Mouse (Mus musculus) hindbrain, embryonic 13.5 days (tissue): ENCODE results near the gene Dennd6b. TPM values are rescaled to one million over a fixed set of nuclear protein-coding genes. Genes with fewer than 3 reads are reported as not detected.

Experiments
- ATAC-seq: fragments of 200-750 bp; cut with Nextera tagmentation; 2 replicates; pipeline ENCODE4 v1.8.0; 2017; ENCODE audit warnings: moderate TSS enrichment; ENCODE audit not compliant: low FRiP score
- H3K27ac ChIP-seq: fragments of 300-500 bp; sonication (generic); 2 replicates; pipeline ENCODE4 v1.5.1; 2015; ENCODE audit warnings: inconsistent platforms, mild to moderate bottlenecking, moderate library complexity
- H3K27me3 ChIP-seq: fragments of 300-500 bp; sonication (generic); 2 replicates; pipeline ENCODE4 v1.6.1; 2015; ENCODE audit warnings: mild to moderate bottlenecking, inconsistent platforms
- H3K36me3 ChIP-seq: fragments of 300-500 bp; sonication (generic); 2 replicates; pipeline ENCODE4 v1.6.1; 2015; ENCODE audit warnings: mild to moderate bottlenecking, inconsistent platforms
- H3K4me1 ChIP-seq: fragments of 300-500 bp; sonication (generic); replicated peaks from 2 replicates; pipeline ENCODE4 v1.6.1; 2015; ENCODE audit warnings: inconsistent platforms
- H3K4me2 ChIP-seq: fragments of 300-500 bp; sonication (generic); 2 replicates; pipeline ENCODE4 v1.6.1; 2015; ENCODE audit warnings: inconsistent platforms, mild to moderate bottlenecking, moderate library complexity
- H3K4me3 ChIP-seq: fragments of 300-500 bp; sonication (generic); 2 replicates; pipeline ENCODE4 v1.5.1; 2015; ENCODE audit warnings: mild to moderate bottlenecking, inconsistent platforms
- H3K9ac ChIP-seq: fragments of 300-500 bp; sonication (generic); 2 replicates; pipeline ENCODE4 v1.6.1; 2015; ENCODE audit warnings: mild to moderate bottlenecking, inconsistent platforms
- H3K9me3 ChIP-seq: fragments of 300-500 bp; sonication (generic); 2 replicates; pipeline ENCODE4 v1.6.1; 2016; ENCODE audit warnings: inconsistent platforms
- WGBS: fragments of 180-500 bp; shearing (Covaris S2); methylation state at CpG from one replicate; pipeline ENCODE4 v1.1.7; 2015; 5-methylcytosine and 5-hydroxymethylcytosine counted together
- microRNA-seq: library from miRNA; unstranded; fragments of <30 nt; microRNA quantifications from one replicate; pipeline ENCODE4, GENCODE M21; 2016
- polyA plus RNA-seq: library from polyadenylated mRNA; unstranded; fragments of >200 nt; fragmentation: Nextera tagmentation; extraction: Ambion mirVana; gene quantifications from 2 replicates; pipeline ENCODE4 v1.2.1, GENCODE M21; 2015

Gene Dennd6b
- polyA plus RNA-seq, 1 experiment from 2014 or later = 75.1 TPM

- peak overlapping the region; percentile 77 for H3K9ac ChIP-seq
- H3K4me3 ChIP-seq = peak overlapping the region; percentile 51
- peaks cover 21% of the 10 kb centered on the region for H3K4me1 ChIP-seq
- H3K27ac ChIP-seq = no peak overlapping the region
- ATAC-seq = peak; percentile 33
- H3K27me3 ChIP-seq = peaks cover 22% of the 10 kb centered on the region
- H3K36me3 ChIP-seq = peaks cover 26% of the 10 kb centered on the region
- H3K9me3 ChIP-seq = no peaks in the 10 kb centered on the region
- under 1% methylated on average over 53 of the region's 53 CpGs for WGBS
- H3K4me2 ChIP-seq = peak overlapping the region; percentile 97
Observed at GRCm38 (mm10) chr15:89140048-89140658, 56.1 kb downstream of the Dennd6b start.

DNA sequence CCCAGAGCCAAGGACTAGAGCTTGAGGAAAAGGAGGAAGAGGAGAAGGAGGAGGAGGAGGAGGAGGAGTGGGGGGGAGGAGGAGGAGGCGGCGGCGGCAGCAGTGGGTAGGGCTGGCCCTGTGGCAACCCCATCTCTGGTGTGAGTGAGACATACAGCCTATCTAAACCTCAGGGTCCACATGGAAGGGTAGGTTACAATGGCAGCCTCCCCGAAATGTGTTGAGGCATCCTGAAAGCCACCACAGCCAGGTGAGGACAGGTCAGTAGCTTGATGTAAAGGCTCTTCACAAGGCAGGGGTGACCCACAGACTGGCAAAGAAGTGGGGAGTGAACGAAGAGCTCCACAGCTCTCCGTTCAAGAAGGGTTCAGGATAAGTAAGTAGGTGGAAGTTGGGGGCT is 57.8 kb downstream of the Dennd6b start:
- Histone ChIP-seq H3K27ac (no peak overlapping the region), H3K27me3 (peaks cover 22% of the 10 kb centered on the region), H3K4me1 (peaks cover 21% of the 10 kb centered on the region), H3K4me3 (no peak overlapping the region), H3K36me3 (peaks cover 10% of the 10 kb centered on the region), H3K9me3 (no peaks in the 10 kb centered on the region), H3K4me2 (no peak overlapping the region), H3K9ac (no peak overlapping the region)
- no peak for ATAC-seq
- WGBS = 96% methylated on average over 6 of the region's 6 CpGs

DNA sequence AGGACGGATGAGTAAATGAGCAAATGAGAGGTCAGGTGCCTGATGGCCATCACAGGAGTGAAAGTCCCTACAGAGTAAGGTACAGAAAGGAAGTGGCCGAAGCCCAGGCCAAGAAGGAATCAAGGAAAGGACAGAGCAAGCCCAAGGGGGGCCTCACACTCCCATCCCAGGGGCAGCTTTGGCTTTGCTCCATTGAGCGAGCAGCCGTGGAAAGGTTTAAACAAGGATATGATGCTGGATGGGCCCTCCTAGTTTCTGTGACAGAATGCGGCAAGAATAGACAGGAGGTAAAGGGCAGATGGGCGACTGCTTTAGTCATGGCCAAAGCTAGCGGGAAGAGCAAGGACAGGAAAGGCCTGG is 58.3 kb downstream of the Dennd6b start:
- WGBS = 90% methylated on average over 7 of the region's 7 CpGs

GRCm38 (mm10) chr15:89137378-89138045 is 58.8 kb downstream of the Dennd6b start:
- no peak overlapping the region for H3K4me3 ChIP-seq
- H3K36me3 ChIP-seq = peaks cover 2% of the 10 kb centered on the region; the same call in 1 of the 2 replicates
- H3K4me2 ChIP-seq = no peak overlapping the region
- H3K27me3 ChIP-seq = peaks cover 22% of the 10 kb centered on the region
- 73% methylated on average over 11 of the region's 11 CpGs for WGBS
- peaks cover 21% of the 10 kb centered on the region for H3K4me1 ChIP-seq
- H3K9ac ChIP-seq = peak overlapping the region; percentile 8; the same call in 1 of the 2 replicates
- H3K27ac ChIP-seq = no peak overlapping the region
- no peak for ATAC-seq
- H3K9me3 ChIP-seq = no peaks in the 10 kb centered on the region

More for the DNA sequence above, 58.3 kb downstream of the Dennd6b start:
- Histone ChIP-seq H3K4me1 (peaks cover 21% of the 10 kb centered on the region), H3K9me3 (no peaks in the 10 kb centered on the region), H3K36me3 (peaks cover 5% of the 10 kb centered on the region; the same call in 1 of the 2 replicates), H3K4me3 (no peak overlapping the region), H3K27me3 (peaks cover 22% of the 10 kb centered on the region), H3K27ac (no peak overlapping the region), H3K4me2 (no peak overlapping the region), H3K9ac (no peak overlapping the region)
- no peak for ATAC-seq

DNA sequence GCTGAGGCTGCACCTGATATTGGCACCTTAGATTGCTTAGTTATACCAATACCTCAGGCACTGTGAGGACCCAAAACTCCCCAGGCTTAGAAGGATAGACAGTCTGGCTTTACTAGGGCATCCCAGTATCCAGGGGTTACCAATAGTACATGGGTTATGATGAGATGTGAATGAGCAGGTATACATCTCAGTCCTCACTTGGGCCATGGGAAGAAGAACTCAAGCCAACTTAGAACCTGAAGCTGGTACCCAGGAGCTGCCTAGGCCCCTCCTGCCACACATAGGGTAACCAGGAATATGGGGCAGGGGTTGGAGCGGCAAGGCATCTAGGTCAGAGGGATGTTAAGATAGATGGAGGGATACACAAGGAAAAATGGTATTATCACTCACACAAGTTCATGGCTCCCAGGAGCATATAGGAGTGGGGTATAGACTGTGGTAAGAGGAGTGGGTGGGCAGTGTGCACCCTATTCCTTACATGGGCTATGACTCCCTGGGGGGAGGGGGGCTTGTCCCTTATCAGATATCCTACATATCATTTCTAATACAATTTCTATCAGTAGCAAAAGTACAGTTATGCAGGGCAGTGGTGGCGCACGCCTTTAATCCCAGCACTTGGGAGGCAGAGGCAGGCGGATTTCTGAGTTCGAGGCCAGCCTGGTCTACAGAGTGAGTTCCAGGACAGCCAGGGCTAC is 59.7 kb downstream of the Dennd6b start:
- WGBS = 97% methylated on average over 5 of the region's 5 CpGs
- Histone ChIP-seq H3K4me2 (no peak overlapping the region), H3K36me3 (peaks cover 7% of the 10 kb centered on the region), H3K27ac (no peak overlapping the region), H3K4me3 (no peak overlapping the region), H3K4me1 (peaks cover 21% of the 10 kb centered on the region), H3K9ac (no peak overlapping the region), H3K9me3 (no peaks in the 10 kb centered on the region), H3K27me3 (peaks cover 21% of the 10 kb centered on the region)
- no peak for ATAC-seq

Small RNA genes within 50 kb of the gene (microRNA-seq; reads per million reads assigned to microRNA genes)
- gene Mir6958 (6.3 reads per million, percentile 19 among the genes with 10 or more reads in this experiment), gene Mir7118 (0.70 reads per million)

Other genes starting within 250 kb of the Dennd6b start
- gene Ttll8, start 242.1 kb downstream of the Dennd6b start, polyA plus RNA-seq = not detected in 2 replicates
- gene Mlc1, start 217.5 kb downstream of the Dennd6b start, polyA plus RNA-seq = 8.2 and 11.8 TPM in 2 replicates
- gene Mov10l1, start 213.6 kb downstream of the Dennd6b start, polyA plus RNA-seq = not detected in 2 replicates
- gene Panx2, start 136.8 kb downstream of the Dennd6b start, polyA plus RNA-seq = 3.8 and 4.1 TPM in 2 replicates
- 38.8 and 39.5 TPM in 2 replicates for gene Trabd, start 121.4 kb downstream of the Dennd6b start, polyA plus RNA-seq
- gene Selenoo, start 107.4 kb downstream of the Dennd6b start, polyA plus RNA-seq = 19.9 and 20.7 TPM in 2 replicates
- gene Tubgcp6, start 73.4 kb downstream of the Dennd6b start, polyA plus RNA-seq = 17.5 and 18.9 TPM in 2 replicates
- 24.3 and 24.5 TPM in 2 replicates for gene Hdac10, start 67.8 kb downstream of the Dennd6b start, polyA plus RNA-seq
- gene Mapk12, start 55.8 kb downstream of the Dennd6b start, polyA plus RNA-seq = 5.9 and 7.1 TPM in 2 replicates
- 36.1 and 36.5 TPM in 2 replicates for gene Mapk11, start 46.9 kb downstream of the Dennd6b start, polyA plus RNA-seq
- 99.2 and 104 TPM in 2 replicates for gene Plxnb2, start 15.7 kb downstream of the Dennd6b start, polyA plus RNA-seq
- 82.8 and 87.3 TPM in 2 replicates for gene Ppp6r2, start 15.1 kb upstream of the Dennd6b start, polyA plus RNA-seq
- gene Sbf1, start 118.8 kb upstream of the Dennd6b start, polyA plus RNA-seq = 78.4 and 83.3 TPM in 2 replicates
- not detected in 2 replicates for gene Adm2, start 126.2 kb upstream of the Dennd6b start, polyA plus RNA-seq
- not detected in 2 replicates for gene Miox, start 137.9 kb upstream of the Dennd6b start, polyA plus RNA-seq
- 32.2 and 32.6 TPM in 2 replicates for gene Lmf2, start 159.2 kb upstream of the Dennd6b start, polyA plus RNA-seq
- gene Ncaph2, start 159.2 kb upstream of the Dennd6b start, polyA plus RNA-seq = 104 TPM in 2 replicates
- 10.9 and 11.3 TPM in 2 replicates for gene Sco2, start 177.3 kb upstream of the Dennd6b start, polyA plus RNA-seq
- 2.2 and 2.4 TPM in 2 replicates for gene Tymp, start 180.5 kb upstream of the Dennd6b start, polyA plus RNA-seq
- gene Odf3b, start 182.8 kb upstream of the Dennd6b start, polyA plus RNA-seq = 2.4 and 3.4 TPM in 2 replicates
- 0.05 TPM in 1 of 2 replicates, not detected in the other for gene Klhdc7b, start 188.4 kb upstream of the Dennd6b start, polyA plus RNA-seq
- not detected in 2 replicates for gene Syce3, start 214.0 kb upstream of the Dennd6b start, polyA plus RNA-seq
- 0.99 and 1.3 TPM in 2 replicates for gene Cpt1b, start 229.4 kb upstream of the Dennd6b start, polyA plus RNA-seq
- gene C730034F03Rik, start 233.1 kb upstream of the Dennd6b start, polyA plus RNA-seq = 5.4 and 8.2 TPM in 2 replicates
- not detected in 2 replicates for gene Gm44502, start 233.2 kb upstream of the Dennd6b start, polyA plus RNA-seq
- gene Chkb, start 233.4 kb upstream of the Dennd6b start, polyA plus RNA-seq = 92.7 and 98.4 TPM in 2 replicates